Mouse (Mus musculus) adrenal gland, adult 2 months (tissue): ENCODE data around the gene Gm4907. TPM values are rescaled to one million over a fixed set of nuclear protein-coding genes. Genes with fewer than 3 reads are reported as not detected.
"Not testable (repeated sequence)": the region's sequence is repeated elsewhere in the genome, so short reads cannot be mapped to it uniquely, and the experiment has no call there.

Source experiments
- DNase-seq: peaks from one replicate; pipeline ENCODE4 v3.0.0; 2021
- long read RNA-seq: library from polyadenylated mRNA; stranded (forward); transcript quantifications from one replicate; pipeline ENCODE4 v2.0.0, GENCODE M21; 2021
- polyA plus RNA-seq: library from polyadenylated mRNA; depleted of rRNA; stranded (reverse); fragments of >200 nt; gene quantifications from 2 replicates; pipeline ENCODE4 v1.2.3, GENCODE M21; 2012; rRNA removed
- total RNA-seq, 2 experiments: library from RNA; stranded (reverse); gene quantifications; 2 replicates each; pipeline ENCODE4 v1.2.3; 2021

Gene Gm4907
- total RNA-seq: not detected
- polyA plus RNA-seq: not detected in 2 replicates
- long read RNA-seq: 0 reads

- DNase-seq: not testable (repeated sequence)
These were observed at the start of gene Gm4907 for GRCm38 (mm10) chrX:23882253-23882652. Gene Gm4907, plus strand, starts transcription at chrX:23882553.

- not testable (repeated sequence) for DNase-seq
These were observed 48.6 kb upstream of the Gm4907 start for GRCm38 (mm10) chrX:23833784-23834183.

GRCm38 (mm10) chrX:23840921-23841320 lies 41.4 kb upstream of the Gm4907 start:
- no peak for DNase-seq

GRCm38 (mm10) chrX:23954161-23954560 lies 71.8 kb downstream of the Gm4907 start:
- DNase-seq: no peak

Other genes with a start within 250 kb of the Gm4907 start
- 10 to 100 TPM; 12.6 to 13.8 TPM for gene Wdr44, start 189.5 kb upstream of the Gm4907 start, total RNA-seq
- gene Wdr44, start 189.5 kb upstream of the Gm4907 start, polyA plus RNA-seq: 4.5 and 5.4 TPM in 2 replicates
- not detected for gene Gm4985, start 76.4 kb downstream of the Gm4907 start, total RNA-seq
- gene Gm4985, start 76.4 kb downstream of the Gm4907 start, polyA plus RNA-seq: not detected in 2 replicates